Mouse (Mus musculus) mouse embryonic stem cell (cell line): ENCODE measurements around the gene Ric1.

Experiments
- in situ Hi-C, 2 experiments: fragments of 300-500 bp; cut with MboI; formaldehyde crosslinking; loops; 1 replicate in 1 of 2; 3 replicates in 1 of 2; pipeline ENCODE4 v1.14.3; 2019 to 2020; ENCODE audit warnings: low sequenced_read_pairs in 2 of 2, low pct_unique_long_range_greater_than_20kb in 1 of 2, mixed read lengths in 1 of 2; ENCODE audit not compliant: unreplicated experiment in 1 of 2

The Ric1 gene

DNA sequence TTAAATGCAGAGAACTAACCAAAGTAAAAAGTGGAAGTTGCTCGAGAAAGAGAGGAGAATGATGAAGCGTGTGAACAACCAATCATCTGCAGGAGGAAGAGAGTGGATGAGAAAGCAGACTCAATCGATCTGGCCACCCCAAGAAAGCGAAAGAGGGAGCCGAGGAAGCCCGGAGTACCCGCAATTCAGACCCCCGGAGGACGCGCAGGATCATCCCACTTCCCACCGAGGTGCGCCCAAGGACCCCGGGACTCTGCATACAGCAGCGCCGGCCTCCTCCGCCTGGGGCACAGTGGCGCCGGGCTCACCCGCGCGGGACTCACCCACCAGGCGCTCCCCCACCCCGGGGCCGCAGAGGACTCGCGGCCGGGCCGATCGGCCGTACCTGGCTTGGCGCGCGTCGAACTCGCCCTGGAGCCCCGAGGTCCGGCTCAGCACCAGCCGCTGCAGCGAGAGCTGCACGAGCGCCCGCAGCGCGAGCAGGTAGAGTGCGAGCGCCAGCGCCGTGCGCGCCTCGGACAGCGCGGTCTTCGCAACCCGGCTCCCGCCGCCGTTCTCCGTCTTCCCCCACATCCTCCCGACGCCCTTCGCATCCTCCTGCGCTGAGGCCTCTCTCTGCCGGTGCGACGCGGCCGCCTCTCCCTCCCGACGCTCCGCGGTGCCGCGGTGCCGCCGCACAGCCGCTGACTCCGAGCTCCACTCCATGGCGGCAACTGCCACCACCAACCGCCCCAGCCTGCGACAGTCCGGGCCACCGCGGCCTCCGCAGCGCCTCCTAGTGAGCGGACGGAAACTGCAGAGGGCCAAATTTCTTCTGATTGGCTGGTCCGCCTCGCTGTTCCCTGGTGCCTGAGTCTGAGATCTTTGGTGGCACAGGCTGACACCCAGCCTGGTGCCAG is 125.8 kb downstream of the Ric1 start, which contains the start of gene Ermp1:
Gene Ermp1 (minus strand): TSS at position 765 of the 899 bp plus-strand sequence.
- in situ Hi-C loops, result no loop called here

DNA sequence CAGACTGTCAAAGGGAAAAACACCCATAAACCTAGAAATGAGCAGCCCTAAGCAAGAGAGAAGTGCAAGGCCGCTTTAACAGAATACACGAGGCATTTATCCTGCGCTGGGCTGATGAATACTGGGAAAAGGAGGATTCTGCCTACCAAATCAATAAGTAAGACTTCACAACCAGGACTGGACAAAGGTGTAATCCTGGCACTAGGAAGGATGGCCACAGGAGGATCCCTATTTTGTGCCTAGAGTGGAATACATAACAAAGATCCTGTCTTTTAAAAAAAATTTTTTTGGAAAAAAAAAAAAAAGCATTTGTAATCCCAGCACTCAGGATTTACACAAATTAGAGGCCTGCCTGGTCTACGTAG is 126.5 kb downstream of the Ric1 start:
- in situ Hi-C loops, result no loop called here

DNA sequence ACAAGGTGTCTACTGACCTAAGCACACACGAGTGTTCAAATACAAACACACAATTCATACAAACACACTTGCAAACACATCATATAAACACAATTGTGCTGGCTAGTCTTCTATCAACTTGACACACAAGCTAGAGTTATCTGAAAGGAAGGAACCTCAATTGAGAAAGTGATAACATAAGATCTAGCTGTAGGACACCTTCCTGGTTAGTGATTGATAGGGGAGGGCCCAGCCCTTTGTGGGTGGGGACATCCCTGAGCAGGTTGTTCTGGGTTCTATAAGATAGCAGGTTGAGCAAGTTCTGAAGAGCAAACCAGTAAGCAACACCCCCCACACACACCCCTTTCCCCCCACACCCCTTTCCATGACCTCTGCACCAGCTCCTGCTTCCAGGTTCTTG is 127.6 kb downstream of the Ric1 start:
- in situ Hi-C loops, result no loop called here

DNA sequence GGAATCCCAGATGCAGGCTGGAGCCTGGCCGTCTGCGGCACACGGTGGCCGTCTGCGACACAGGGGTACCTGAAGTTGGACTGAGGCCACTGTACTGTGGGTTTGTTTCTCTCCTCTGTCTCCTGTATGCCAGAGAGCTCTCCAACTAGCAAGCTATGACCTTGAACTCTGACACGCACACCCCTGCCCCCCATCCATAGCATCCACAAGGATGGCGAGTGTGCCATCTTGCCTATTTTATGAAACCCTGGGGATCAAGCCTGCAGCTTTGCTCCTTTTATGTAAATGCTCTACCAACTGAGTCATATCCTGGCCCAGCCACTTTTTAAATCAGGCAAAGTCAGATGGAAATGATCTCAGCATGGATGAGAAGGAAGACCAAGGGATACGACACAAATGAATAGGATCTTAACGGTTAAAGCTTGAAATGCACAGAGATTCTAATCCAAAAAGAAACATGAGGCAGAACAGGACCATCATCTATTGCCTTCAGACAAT is 131.7 kb downstream of the Ric1 start:
- in situ Hi-C loops, result no loop called here

DNA sequence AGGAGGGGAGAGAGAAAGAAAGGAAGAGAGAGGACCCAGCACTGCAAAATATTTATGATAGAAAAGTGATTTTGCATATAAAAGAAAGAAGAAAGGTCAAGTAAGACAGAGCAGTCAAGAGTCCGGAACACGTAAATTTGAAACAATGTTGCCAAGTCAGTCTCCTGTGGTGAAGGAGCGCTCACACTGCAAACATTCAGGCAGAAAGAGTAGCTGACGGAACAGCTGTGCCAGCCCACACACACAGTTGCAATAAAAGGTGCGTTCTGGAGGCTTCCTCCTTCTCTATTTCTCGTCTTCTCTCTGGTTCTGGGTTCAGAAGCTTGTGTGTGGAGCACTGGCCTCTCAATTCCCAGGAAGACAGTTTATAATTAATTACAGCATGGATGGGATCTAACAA is 133.1 kb downstream of the Ric1 start:
- in situ Hi-C loops, result no loop called here

DNA sequence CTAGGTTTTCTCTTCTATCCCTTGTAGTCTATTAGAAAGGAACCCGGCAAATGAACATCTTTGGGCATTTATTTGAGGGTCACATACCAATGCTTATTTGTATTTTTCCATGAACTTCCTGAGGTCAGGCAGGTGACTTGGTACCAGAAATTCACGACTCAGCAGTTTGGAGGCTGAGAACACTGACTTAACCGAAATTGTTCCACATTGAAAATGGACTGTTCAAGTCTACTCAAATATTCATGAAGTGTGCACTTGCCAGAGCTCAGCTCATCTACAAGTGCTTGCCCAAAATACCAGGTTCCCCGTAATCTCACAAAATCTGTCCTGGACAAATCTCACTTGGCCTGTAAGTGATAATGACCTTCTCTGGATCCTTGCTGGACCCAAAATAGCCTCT is 133.9 kb downstream of the Ric1 start:
- in situ Hi-C loops, result no loop called here
